Mouse (Mus musculus) left cerebral cortex, adult 8-10 months (tissue): ENCODE results near the gene Lrrc29. TPM values are rescaled to one million over a fixed set of nuclear protein-coding genes. Genes with fewer than 3 reads are reported as not detected.
A peak's percentile ranks its signal among the peaks of the same experiment; 100 is the strongest.

Experiments used
- DNase-seq, 2 experiments: peaks; one replicate each; pipeline ENCODE4 v3.0.0; 2022; ENCODE audit warnings: low spot score in 2 of 2
- total RNA-seq, 4 experiments: library from RNA; stranded (reverse); gene quantifications; 2 replicates each; pipeline ENCODE4 v1.2.4; 2022

Gene Lrrc29
- total RNA-seq: 1 to 10 TPM; 5.8 to 8.7 (median 7.1) TPM

GRCm38 (mm10) chr8:105326141-105326672 lies at the start of gene Lrrc29, which contains the start of gene Tmem208:
TSS of gene Lrrc29 (minus strand) at chr8:105326278.
TSS of gene Tmem208 (plus strand) at chr8:105326354.
- DNase-seq: peak; percentile 85 to 96

- no peak for DNase-seq
Observed at GRCm38 (mm10) chr8:105374513-105374966, 48.5 kb upstream of the Lrrc29 start.

DNA sequence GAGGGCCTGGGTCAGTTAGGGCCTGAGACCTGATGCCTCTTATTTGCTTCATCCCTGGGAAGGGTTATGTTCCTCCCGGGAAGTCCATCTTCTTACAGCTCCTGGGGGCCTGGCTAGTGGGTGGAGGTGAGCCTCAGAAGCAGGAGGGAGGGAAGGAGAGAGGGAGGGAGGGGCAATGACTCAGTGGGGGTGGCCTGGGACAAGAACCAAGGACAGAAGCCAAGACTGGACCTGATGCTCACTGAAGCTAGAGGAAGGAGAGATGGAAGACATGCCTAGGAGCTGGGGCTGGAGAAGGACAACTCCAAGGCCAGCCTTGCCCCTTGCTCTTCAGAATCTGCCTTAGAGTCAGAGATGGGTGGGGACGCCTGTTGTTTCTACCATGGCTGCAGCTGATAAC lies 47.0 kb upstream of the Lrrc29 start, which contains the start of gene Plekhg4:
Gene Plekhg4, plus strand, starts transcription at position 243 of the 400 bp plus-strand sequence.
- DNase-seq: no peak

- DNase-seq: no peak
Observed at GRCm38 (mm10) chr8:105372473-105372872, 46.4 kb upstream of the Lrrc29 start.

GRCm38 (mm10) chr8:105367107-105367506 lies 41.0 kb upstream of the Lrrc29 start:
- DNase-seq: no peak

DNA sequence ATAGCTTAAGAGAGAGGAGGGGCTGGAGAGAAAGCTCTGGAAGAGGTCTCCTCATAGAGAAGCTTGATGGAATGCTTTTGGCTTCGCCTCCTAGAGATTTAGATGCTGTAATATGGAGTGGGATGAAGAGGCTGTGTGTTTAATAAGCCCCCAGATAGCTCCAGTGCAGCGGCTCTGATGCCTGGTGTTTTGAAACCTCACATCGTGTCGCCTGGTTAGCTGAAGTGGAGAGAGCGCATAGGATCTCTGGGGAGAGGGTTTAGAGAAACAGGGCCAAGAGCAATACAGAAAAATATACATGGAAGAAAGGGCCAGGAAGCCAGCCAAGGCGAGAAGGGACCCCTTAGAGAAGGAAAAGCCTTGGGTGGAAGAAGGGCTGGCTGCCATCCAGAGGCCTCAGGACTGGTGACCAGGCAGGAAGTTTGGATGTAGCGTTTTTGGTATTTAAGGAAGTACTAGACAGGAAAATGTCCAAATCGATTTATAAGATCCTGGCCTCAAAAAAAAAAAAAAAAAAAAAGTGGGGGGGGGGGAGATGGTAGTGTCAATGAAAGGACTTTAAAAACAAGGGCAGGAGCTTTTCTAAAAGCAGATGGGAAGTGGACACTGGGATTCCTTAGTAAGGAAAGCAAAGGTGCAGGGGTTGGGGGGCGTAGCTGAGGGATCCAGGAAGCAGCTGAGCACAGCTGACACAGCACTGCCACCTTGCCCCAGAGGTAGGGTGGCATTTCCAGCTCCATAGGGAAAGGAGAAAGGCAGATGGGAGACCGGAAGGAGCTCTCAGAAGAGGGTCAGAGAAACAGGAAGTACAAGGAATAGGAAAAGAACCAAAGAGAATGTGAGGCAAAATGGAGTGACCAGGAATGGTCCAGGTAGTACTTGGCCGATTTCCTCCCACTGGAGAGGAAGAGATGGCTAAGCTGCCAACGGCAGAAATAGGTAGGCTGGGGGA lies 35.9 kb upstream of the Lrrc29 start:
- DNase-seq: no peak

- DNase-seq: no peak
Observed at GRCm38 (mm10) chr8:105359646-105360045, 33.6 kb upstream of the Lrrc29 start.

DNA sequence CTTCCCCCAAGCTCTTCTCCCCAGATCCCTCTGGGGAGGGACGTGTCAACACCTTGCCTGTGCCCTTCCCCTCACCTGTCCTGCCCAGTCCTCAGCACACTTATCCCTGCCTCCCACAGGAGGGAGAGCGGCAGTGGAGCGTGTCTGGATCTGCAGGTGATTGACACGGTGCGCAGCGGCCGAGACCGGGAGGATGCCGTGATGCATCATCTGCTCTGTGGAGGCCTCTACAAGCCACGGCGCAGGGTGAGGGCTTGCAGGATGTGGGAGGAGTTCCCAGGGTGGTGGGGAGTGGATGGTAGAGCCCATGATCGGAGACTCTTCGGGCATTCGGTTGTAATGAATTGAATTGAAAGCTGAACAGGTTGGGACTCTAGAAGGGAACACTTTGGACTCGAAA lies 33.1 kb upstream of the Lrrc29 start:
- no peak for DNase-seq

DNA sequence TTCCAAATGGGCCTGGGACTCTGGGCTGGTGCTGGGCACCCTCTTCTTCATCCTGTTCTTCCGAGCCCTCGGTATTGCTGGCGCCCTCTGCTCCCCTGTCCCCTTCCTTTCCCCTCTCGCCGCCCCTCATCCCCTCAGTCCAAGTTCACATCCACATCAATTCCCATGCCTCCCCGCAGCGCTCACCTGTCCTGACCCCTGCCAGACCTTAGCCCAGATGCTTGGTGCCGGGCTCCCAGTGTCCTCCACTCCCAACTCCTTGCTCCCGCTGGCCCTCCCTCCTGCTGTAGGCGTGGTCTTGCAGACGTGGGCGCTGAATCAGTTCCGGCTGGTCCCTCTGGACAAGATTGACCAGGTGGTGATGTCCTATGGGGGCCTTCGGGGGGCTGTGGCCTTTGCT lies 30.6 kb upstream of the Lrrc29 start:
- no peak for DNase-seq

DNA sequence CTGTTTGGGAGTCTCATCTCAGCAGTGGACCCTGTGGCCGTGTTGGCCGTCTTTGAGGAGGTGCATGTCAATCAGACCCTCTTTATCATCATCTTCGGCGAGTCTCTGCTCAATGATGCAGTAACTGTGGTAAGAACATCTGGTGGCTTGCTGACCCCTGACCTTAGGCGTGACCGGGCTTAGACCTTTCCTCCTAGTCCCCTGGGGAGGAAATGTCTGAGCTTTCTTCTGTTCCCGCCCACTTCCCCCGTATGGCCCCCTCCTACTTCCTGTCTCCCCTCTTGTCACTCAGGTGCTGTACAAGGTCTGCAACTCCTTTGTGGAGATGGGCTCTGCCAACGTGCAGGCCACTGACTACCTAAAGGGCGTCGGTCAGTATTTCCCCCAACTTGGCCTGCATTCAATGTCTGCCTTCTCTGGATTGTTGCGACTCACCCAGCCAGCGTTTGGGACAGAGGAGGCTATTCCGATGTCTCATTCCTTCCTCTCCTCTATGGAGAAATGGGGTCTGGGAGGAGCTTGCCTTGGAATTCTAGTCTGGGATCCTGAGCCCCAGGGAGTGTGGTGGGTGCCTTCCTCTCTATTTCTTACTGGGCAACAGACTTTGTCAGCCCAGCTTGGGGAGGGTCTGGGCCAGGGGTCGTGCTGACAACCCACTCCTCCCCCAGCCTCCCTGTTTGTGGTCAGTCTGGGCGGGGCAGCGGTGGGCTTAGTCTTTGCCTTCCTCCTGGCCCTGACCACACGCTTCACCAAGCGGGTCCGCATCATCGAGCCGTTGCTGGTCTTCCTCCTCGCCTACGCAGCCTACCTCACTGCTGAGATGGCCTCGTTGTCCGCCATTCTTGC lies 29.3 kb upstream of the Lrrc29 start:
- DNase-seq: no peak

GRCm38 (mm10) chr8:105354549-105354948 lies 28.5 kb upstream of the Lrrc29 start:
- no peak for DNase-seq

DNA sequence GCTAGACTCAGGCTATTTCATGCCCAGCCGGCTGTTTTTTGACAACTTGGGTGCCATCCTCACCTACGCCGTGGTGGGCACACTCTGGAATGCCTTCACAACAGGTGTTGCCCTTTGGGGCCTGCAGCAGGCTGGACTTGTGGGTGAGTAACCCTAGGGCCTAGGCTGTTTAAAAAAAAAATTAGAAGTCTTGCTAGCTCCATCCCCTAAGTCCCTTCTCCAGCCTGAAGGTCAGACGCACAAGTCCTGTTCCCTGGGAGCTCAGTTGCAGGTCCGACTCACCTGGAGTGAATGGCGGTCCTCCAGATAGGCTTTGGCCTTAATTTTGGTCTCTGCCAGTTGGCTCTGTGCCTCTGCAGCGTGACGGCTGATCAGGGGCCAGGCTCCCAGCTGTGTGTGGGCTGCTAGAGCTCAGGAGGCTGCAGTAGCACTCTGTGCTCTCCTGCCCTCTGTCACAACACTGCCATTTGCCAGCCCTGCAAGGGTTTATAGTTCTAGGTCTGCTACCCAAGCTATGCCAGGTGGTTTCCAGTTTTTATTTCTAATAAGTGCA lies 27.6 kb upstream of the Lrrc29 start:
- DNase-seq: no peak

DNA sequence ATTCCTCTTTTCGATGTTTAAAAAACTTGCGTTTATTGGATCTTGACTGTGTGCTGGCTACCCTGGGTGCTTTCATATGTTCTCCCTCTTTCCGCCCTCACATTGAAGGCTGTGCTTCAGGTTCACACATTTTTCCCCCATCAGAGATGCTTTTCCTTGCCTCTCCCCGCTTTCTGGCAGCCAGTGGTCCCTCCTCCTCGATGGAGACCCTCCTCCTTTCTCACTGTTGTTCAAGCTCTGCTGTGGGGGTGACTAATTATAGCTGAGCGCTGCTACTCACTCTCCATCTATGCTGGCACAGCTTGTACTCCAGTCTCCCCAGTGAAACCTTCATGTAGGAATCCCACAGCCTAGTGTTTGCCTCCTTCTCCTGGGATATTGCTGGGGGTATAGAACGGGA lies 24.1 kb upstream of the Lrrc29 start:
- DNase-seq: no peak

DNA sequence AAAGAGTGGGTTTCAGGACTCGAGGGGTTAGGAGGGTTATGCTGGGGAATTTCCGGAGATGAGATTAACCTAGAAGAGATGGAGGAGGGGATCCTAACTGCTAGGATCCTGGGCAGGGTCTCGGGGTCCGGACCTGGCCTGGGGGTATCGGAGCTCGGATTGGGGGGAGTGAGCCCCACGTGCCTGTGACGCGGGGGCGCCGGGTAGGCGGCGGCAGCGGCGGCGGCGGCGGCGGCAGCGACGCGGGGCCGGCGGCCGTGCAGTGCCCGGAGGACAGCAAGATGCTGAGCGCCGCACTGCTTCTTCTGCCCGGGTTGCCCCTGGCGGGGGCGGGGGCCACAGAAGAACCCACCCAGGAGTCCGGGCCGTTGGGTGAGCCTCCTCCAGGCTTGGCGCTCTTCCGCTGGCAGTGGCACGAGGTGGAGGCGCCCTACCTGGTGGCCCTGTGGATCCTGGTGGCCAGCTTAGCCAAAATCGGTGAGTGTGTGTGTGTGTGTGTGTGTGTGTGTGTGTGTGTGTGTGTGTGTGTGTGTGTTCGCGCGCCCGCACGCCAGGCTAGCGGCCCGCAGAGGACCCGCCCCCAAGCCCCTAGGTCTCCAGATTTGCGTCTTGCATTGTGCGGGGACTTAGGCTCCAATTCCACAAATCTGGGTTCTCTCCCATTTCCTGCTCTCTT lies 23.2 kb upstream of the Lrrc29 start:
- DNase-seq: no peak

- peak; percentile 47 to 50 for DNase-seq
Observed at GRCm38 (mm10) chr8:105348450-105349095, 22.5 kb upstream of the Lrrc29 start, which contains the start of gene Slc9a5. TSS of gene Slc9a5 (plus strand) at chr8:105348843.

DNA sequence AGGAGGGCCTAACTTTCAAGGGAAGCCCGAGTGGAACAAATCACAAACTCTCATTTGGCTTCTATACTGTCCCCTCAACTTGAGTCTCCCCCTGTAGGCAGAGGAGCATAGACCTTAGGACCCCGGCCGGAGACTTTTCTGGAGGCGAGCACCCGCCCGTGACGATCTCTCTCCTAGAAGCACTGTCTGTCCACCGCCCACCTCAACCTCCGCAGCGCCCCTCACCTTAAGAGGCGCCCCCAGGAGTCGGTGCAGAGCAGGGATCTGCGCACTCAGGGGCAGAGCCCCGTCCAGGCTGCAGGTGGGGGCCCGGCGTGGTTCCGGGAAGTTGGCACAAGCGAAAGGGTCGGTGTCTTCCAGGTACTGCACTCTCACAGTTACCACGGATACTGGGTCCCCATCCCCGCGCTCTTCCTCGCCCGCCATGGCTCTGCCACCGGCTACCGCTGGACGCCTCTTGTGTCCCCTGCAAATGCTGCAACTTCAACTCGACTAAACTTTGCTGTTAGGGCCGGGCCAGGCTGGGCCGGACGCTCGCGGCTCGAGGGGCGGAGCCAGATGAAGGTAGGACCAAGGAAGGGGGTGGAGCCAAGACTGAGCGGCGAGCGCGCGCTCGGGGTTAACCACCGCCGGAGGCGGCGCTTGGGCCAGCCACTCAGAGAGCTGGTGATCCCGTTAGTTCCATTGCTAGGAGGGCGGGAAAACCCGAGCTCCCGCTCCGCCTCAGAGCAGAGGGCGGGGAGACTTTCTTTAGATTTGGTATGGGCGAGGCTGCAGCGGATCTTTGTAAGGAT lies 21.5 kb upstream of the Lrrc29 start, which contains the start of gene Fhod1:
Gene Fhod1, minus strand, starts transcription at position 526 of the 794 bp plus-strand sequence.
- peak; percentile 59 to 89 for DNase-seq

GRCm38 (mm10) chr8:105346611-105347427 lies 20.7 kb upstream of the Lrrc29 start:
- DNase-seq: peak in 1 of 2 experiments; percentile 45
